Mouse (Mus musculus) retina, adult 2 months (tissue): Measurements from ENCODE around the gene Ttll6.
"Not testable (repeated sequence)": the region's sequence is repeated elsewhere in the genome, so short reads cannot be mapped to it uniquely, and the experiment has no call there.

Experiments
- DNase-seq: peaks from one replicate; pipeline ENCODE4 v3.0.0-alpha.2; 2012; ENCODE audit warnings: low read depth, low spot score

Gene Ttll6

DNA sequence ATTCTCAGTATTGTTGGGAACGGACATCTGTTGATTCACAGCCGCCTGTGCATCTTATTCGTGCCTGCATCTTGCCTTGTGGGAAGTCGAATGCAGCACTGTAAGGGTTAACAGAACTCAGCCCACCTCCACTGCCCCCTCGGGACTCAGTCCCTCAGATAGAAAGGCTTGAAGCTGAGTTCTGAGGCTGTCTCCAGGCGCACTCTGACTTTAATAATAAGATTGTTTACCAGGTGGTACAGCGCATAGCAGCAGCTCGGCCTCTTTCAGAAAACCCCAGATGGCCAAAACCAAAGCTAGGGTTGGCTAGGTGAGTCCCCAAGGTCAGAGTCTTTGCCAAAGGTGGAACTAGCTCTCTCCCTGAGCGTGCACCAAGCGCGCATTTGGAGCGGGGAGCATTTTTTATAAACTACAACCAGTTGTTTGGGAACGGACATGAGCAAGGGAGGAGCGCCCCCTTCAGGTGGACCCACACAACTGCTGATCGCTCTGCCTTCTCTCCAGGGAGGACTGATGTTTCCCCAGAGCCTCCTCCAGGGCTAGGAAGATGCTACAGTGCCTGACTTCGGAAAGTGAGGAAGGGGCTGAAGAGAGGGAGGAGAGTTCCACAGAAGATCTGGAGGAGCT is at the start of gene Ttll6:
TSS of gene Ttll6 (plus strand) at position 548 of the 627 bp plus-strand sequence.
- DNase-seq, result no peak

DNA sequence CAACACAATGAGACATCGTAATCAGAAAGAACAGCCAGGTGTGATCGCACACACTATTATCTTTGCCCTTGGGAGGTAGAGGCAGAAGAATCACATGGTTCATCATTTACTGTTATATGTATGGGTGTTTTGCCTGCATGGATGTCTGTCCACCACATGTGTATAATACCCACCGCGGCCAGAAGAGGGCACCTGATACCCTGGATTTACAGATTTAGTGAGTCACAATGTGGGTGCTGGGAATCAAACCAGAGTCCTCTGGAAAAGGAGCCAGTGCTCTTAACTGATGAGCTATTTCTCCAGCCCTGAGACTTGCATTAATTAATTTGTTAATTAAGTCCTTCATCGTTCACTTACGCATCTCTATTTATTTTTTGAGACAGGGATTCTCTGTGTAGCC is 45.6 kb upstream of the Ttll6 start:
- DNase-seq, result no peak

DNA sequence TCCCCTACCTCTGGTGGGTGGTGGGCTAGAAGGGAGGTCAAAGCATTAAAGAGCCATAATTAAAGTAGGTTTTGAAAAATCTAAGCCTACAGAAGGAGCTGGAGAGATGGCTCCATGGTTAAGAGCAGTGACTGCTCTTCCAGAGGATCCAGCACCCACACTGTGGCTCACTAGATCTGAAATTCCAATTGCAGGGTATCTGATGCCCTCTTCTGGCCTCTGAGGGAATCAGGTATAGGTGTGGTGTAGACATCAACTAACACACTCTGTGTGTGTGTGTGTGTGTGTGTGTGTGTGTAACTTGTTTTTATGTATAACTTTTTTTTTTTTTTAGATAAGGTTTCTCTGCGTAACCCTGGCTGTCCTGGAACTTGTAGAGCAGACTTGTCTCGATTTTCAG is 42.5 kb upstream of the Ttll6 start:
- no peak for DNase-seq

DNA sequence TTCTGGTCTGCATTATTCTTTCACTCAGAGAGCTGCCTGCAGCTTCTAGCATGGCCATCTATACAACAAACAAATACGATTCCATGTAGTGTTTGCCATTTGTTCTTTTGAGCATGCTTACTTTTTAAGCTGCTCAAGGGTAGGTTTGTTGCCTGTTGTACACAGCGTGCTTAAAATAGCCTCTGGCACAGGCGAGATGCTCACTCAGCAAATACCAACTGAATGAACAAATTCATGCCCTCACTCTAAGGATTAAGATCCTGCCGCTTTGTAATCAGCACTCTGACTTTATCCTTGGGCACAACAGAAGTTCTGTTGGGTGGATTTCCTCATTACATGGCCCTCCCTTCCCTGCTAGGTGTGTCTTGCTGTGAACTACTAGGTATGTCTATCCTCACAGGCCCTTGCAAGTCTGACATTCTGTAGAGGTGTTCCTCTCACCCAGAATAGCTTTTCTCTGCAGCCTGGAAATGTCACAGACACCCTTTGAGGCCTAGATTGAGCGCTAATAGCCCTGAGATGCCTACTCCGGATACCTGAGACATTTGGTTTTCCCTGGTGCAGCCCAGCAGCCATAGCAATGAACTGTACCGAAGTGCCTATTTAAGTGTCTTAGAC is 40.8 kb upstream of the Ttll6 start:
- no peak for DNase-seq

DNA sequence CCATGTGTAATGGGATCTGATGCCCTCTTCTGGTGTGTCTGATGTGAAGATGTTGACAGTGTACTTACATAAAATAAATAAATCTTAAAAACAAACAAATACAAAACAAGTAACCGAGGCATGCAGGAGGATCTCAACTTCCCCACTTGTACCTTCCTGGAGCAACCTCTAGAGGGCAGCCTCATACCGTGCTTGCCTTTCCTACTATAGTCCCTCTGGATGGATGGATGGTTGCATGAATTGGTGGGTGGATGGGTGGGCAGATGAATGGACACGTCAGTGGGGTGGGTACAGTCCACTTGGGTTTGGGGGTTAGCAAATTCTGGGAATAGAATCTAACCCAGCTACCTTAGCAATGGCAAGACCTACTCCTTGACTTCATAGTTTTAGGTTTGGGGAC is 40.2 kb upstream of the Ttll6 start:
- DNase-seq, result no peak

DNA sequence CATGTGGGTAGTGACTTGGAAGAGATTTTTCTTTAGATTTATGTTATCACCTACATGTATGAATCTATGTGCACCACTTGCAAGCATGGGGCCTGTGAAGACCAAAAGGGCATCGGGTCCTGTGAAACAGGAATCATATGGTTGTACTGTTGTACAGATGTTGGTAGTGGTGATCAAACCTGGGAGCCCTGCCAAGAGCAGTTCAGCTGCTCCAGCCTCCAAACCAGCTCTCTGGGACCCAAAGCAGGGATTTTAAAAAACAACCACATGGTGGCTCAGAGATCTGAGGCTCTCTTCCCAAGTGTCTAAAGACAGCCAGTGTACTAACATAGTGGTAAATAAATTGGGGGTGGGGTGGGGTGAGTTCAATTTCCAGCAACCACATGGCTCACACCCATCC is 25.2 kb upstream of the Ttll6 start:
- DNase-seq, result no peak

- DNase-seq, result not testable (repeated sequence)
Measured at GRCm38 (mm10) chr11:96110950-96111349, 22.6 kb upstream of the Ttll6 start.

- no peak for DNase-seq
Measured at GRCm38 (mm10) chr11:96111751-96112150, 21.8 kb upstream of the Ttll6 start, which contains the start of gene Calcoco2. Calcoco2 (minus strand) TSS chr11:96111964.

GRCm38 (mm10) chr11:96114077-96114476 is 19.5 kb upstream of the Ttll6 start:
- no peak for DNase-seq

DNA sequence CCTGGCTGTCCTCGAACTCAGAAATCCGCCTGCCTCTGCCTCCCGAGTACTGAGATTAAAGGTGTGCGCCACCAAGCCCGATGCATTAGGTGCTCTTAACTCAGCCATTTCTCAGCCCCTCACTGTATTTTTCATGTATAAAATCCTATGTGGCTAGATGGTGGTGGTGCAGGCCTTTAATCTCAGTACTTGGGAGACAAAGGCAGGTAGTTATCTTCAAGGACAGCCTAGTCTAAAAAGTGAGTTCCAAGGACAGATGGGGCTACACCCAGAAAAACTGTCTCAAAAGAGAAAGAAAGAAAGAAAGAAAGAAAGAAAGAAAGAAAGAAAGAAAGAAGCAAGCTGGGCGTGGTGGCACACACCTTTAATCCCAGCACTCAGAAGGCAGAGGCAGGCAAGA is 18.2 kb upstream of the Ttll6 start:
- no peak for DNase-seq

DNA sequence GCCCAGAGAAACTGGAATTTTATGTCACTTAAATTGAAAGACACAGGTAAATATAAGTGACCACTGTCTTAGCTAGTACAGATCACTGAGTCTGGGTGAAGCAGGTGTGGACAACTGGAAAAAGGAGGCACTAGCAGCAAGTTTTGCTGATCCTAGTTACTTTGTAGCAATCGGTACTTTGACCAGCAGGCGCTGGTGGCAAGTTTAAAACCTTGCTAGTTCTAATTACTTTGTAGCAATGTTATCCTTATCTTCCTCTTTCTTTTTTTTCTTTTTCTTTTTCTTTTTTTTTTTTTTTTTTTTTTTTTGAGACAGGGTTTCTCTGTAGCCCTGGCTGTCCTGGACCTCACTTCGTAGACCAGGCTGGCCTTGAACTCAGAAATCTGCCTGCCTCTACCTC is 17.5 kb upstream of the Ttll6 start:
- no peak for DNase-seq

- DNase-seq, result not testable (repeated sequence)
Measured at GRCm38 (mm10) chr11:96116925-96117324, 16.7 kb upstream of the Ttll6 start.

DNA sequence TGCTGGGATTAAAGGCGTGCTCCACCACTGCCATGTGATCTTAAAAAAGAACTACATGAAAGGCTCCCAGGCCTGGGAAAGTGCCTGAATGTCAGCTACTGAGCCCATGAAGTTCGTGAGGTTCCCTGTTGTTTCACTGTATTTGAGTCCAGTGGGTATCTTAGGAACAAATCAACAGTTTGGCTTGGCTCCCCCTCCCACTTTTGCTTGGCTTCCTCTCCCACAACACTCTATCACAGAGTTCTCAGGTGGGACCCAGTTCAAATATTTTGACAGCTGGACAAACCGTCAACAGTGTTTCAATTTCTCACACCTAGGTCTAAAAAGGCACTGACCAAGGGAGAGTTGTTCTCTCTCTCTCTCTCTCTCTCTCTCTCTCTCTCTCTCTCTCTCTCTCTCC is 14.2 kb upstream of the Ttll6 start:
- DNase-seq, result no peak

DNA sequence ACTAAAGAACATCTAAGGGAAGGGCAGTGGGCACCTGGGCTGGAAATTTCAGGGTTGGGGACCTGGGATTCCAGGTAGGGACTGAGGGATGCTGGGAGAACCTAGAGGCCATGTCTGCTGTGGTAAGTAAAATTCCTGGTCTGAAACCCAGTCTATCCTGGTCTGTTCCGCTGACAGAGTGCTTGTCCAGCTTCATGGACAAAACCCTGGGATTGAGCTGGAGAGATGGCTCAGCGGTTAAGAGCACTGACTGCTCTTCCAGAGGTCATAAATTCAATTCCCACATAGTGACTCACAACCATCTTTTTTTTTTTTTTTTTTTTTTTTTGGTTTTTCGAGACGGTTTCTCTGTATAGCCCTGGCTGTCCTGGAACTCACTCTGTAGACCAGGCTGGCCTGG is 10.8 kb upstream of the Ttll6 start:
- not testable (repeated sequence) for DNase-seq

DNA sequence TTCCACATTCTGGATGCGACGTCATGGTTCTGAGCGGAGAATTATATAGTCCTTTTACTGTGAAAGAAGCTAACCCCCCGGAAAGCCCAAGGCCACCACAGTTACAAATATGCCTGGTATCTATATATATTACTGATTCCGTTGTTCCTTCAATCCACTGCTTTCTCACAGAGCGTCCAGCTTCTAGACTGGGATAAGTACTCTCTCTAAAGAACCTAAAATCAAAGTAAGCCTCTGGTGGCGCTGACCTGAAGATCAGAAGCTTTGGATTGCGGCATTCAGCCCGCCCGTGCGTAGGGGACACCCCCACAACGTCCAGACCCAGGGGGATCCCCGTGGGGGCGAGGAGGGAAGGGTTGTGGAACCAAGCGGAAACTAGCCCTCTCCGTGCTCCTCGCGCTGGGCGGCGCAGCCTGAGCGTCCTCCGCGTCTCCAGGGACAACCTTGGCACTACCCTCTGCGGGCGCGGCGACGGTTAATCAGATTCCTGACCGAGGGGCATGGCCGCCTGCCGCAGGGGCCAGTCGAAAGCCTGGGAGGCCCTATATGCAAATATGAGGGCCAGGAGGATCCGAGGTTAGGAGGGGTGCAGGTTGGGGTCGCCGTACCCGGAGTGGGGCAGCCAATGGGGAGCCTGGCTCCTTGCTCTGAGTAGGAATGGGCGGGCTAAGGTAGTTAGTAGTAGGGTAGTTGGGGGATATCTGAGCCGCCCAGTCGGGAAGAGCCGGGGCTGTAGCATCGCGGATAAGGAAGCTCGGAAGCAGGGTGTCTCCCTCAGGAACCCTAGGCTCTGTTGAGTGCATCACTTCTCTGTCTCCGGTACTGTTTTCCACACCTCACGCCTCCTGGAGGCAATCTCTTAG is 9.3 kb upstream of the Ttll6 start:
- DNase-seq, result no peak

DNA sequence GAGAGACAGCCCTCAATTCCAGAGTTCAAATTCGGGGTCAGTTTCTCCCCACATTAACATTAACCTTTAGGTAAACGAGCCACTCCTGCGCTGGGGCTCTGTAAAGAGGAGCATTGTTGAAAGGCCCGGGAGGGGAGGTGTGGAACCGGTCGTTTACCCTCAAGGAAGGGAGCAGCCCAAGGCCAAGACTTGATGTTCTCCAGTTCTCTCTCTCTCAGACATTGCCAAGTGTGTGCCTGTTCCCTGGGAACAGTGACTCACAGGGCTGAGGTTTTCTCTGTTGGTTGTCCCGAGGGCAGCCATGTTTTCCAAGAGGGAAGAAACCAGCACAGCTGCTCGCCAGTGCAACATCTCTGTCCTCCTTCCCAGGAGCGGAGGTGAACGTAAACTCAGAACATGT is 3.0 kb upstream of the Ttll6 start:
- no peak for DNase-seq

- no peak for DNase-seq
Measured at GRCm38 (mm10) chr11:96135847-96136246, 2.3 kb downstream of the Ttll6 start.

GRCm38 (mm10) chr11:96140726-96141175 is 7.2 kb downstream of the Ttll6 start:
- no peak for DNase-seq

GRCm38 (mm10) chr11:96143766-96144165 is 10.2 kb downstream of the Ttll6 start:
- no peak for DNase-seq

GRCm38 (mm10) chr11:96145622-96146270 is 12.2 kb downstream of the Ttll6 start:
- DNase-seq, result no peak

DNA sequence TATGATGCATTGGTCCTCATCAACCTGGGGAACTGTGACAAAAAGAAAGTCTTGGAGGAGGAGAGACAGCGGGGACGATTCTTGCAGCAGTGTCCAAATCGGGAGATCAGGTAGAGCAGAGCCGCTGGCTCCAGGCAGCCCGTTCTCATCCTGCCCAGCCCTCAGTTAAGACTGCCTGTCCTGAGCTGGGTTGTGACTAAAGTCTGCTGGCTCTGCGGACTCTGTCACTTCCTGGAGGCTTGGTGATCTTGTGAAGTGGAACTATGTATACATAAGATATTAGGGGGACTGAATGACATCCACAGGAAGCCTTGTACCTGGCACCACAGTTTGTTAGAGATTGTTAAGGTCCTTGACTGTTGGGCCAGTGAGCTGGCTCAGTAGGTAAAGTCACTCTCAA is 13.9 kb downstream of the Ttll6 start:
- DNase-seq, result no peak

GRCm38 (mm10) chr11:96164769-96165168 is 31.2 kb downstream of the Ttll6 start:
- no peak for DNase-seq
